Mouse (Mus musculus): ENCODE data around the gene Wdr43. TPM values are rescaled to one million over a fixed set of nuclear protein-coding genes. Genes with fewer than 3 reads are reported as not detected.

The Wdr43 gene
- polyA plus RNA-seq, 1 experiment from 2014 or later, result 82.1 TPM

Other genes with a start within 250 kb of the Wdr43 start
- 5.8 and 7.4 TPM in 2 replicates for gene Gm4707, start 156.0 kb upstream of the Wdr43 start, polyA plus RNA-seq (2015; fragmentation: Nextera tagmentation; extraction: Ambion mirVana)
- 72.3 and 81.5 TPM in 2 replicates for gene Smchd1, start 140.6 kb upstream of the Wdr43 start, polyA plus RNA-seq (2015; fragmentation: Nextera tagmentation; extraction: Ambion mirVana)
- 45.6 and 46.6 TPM in 2 replicates for gene Ndc80, start 89.0 kb upstream of the Wdr43 start, polyA plus RNA-seq (2015; fragmentation: Nextera tagmentation; extraction: Ambion mirVana)
- 1.4 and 1.5 TPM in 2 replicates for gene Spdya, start 63.8 kb upstream of the Wdr43 start, polyA plus RNA-seq (2015; fragmentation: Nextera tagmentation; extraction: Ambion mirVana)
- gene Togaram2, start 57.4 kb downstream of the Wdr43 start, polyA plus RNA-seq (2015; fragmentation: Nextera tagmentation; extraction: Ambion mirVana), result 0.06 TPM in 1 of 2 replicates, not detected in the other
- not detected in 2 replicates for gene Pcare, start 137.0 kb downstream of the Wdr43 start, polyA plus RNA-seq (2015; fragmentation: Nextera tagmentation; extraction: Ambion mirVana)
- 6.0 and 7.5 TPM in 2 replicates for gene Clip4, start 152.6 kb downstream of the Wdr43 start, polyA plus RNA-seq (2015; fragmentation: Nextera tagmentation; extraction: Ambion mirVana)